Mouse (Mus musculus) limb, embryonic 14.5 days (tissue): Measurements from ENCODE around the gene Hnf1a. TPM values are rescaled to one million over a fixed set of nuclear protein-coding genes. Genes with fewer than 3 reads are reported as not detected.

ENCODE experiments used
- ATAC-seq: fragments of 200-750 bp; cut with Nextera tagmentation; 2 replicates; pipeline ENCODE4 v1.8.0; 2017; ENCODE audit warnings: low read depth, moderate number of reproducible peaks, moderate TSS enrichment; ENCODE audit not compliant: low FRiP score
- DNase-seq: peaks from one replicate; pipeline ENCODE4 v3.0.0-alpha.2; 2015; ENCODE audit warnings: low spot score
- H3K27ac ChIP-seq: fragments of 300-500 bp; sonication (generic); replicated peaks from 2 replicates; pipeline ENCODE4 v1.5.1; 2014; ENCODE audit warnings: low read depth, mild to moderate bottlenecking, low read length, moderate library complexity, mixed read lengths
- H3K27me3 ChIP-seq: fragments of 300-500 bp; sonication (generic); 2 replicates; pipeline ENCODE4 v1.6.1; 2014; ENCODE audit warnings: low read length, mixed read lengths; ENCODE audit not compliant: control insufficient read depth, insufficient read depth
- H3K36me3 ChIP-seq: fragments of 300-500 bp; sonication (generic); 2 replicates; pipeline ENCODE4 v1.6.1; 2014; ENCODE audit warnings: mild to moderate bottlenecking, low read length, moderate library complexity, mixed read lengths; ENCODE audit not compliant: control insufficient read depth, insufficient read depth
- H3K4me1 ChIP-seq: fragments of 300-500 bp; sonication (generic); 2 replicates; pipeline ENCODE4 v1.6.1; 2014; ENCODE audit warnings: antibody characterized with exemption, low read length, mixed read lengths; ENCODE audit not compliant: control insufficient read depth, insufficient read depth
- H3K4me2 ChIP-seq: fragments of 300-500 bp; sonication (generic); replicated peaks from 2 replicates; pipeline ENCODE4 v1.6.1; 2014; ENCODE audit warnings: low read depth, mild to moderate bottlenecking, low read length, moderate library complexity; ENCODE audit not compliant: severe bottlenecking
- H3K4me3 ChIP-seq: fragments of 300-500 bp; sonication (generic); replicated peaks from 2 replicates; pipeline ENCODE4 v1.5.1; 2014; ENCODE audit warnings: low read length
- H3K9ac ChIP-seq: fragments of 300-500 bp; sonication (generic); 2 replicates; pipeline ENCODE4 v1.6.1; 2014; ENCODE audit warnings: mild to moderate bottlenecking, low read depth, low read length, moderate library complexity; ENCODE audit not compliant: severe bottlenecking
- H3K9me3 ChIP-seq: fragments of 300-500 bp; sonication (generic); 2 replicates; pipeline ENCODE4 v1.6.1; 2016; ENCODE audit warnings: low read length; ENCODE audit not compliant: control insufficient read depth
- POLR2A ChIP-seq: fragments of 200-500 bp; IDR thresholded peaks from 2 replicates; pipeline ENCODE4 v1.8.0; 2012; ENCODE audit warnings: inconsistent platforms, mild to moderate bottlenecking, moderate library complexity, borderline replicate concordance; ENCODE audit not compliant: insufficient read depth, insufficient read length; ENCODE audit errors: extremely low read depth
- WGBS: fragments of 180-500 bp; shearing (Covaris S2); extraction: QIAGEN DNeasy Blood & Tissue Kit; methylation state at CpG from one replicate; pipeline ENCODE4 v1.1.7; 2014; 5-methylcytosine and 5-hydroxymethylcytosine counted together
- polyA plus RNA-seq, 2 experiments: library from polyadenylated mRNA; depleted of rRNA in 1 of 2; stranded (reverse) in 1 of 2; unstranded in 1 of 2; fragments of >200 nt; fragmentation: Nextera tagmentation in 1 of 2; extraction: Ambion mirVana in 1 of 2; gene quantifications; 2 replicates each; pipeline versions ENCODE4 v1.2.1 to v1.2.3; 2012 to 2014

Gene Hnf1a
- polyA plus RNA-seq, 2 experiments = 0.03 TPM; not detected in 1

DNA sequence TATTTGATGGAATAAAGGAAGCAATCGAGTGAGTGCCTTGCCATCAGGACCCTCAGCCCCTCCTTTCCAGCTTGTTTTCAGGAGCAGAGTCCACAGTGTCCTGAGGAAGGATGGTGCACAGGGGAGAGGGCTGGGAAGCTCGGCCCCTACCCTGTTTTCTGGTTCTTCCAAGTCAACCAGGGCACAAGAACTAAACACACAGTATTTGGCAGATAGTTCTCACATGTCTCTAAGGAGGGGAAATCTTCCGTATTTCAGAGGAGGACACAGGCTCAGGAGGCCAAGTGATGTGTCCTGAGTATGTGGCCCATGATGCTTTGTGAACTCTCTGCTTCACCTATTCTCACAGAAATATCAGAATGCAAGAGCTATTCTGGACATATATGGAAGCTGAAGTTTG is 42.5 kb upstream of the Hnf1a start:
- no peaks in the 10 kb centered on the region for H3K27me3 ChIP-seq
- peak overlapping the region; percentile 82; the same call in 1 of the 2 replicates for H3K4me2 ChIP-seq
- no peak for DNase-seq
- peaks cover 14% of the 10 kb centered on the region for H3K4me1 ChIP-seq
- no peak overlapping the region for H3K27ac ChIP-seq
- no peaks in the 10 kb centered on the region for H3K9me3 ChIP-seq
- no peak for TF ChIP-seq POLR2A
- 75% methylated on average over 3 of the region's 3 CpGs for WGBS
- no peak overlapping the region for H3K9ac ChIP-seq
- H3K4me3 ChIP-seq = no peak overlapping the region
- H3K36me3 ChIP-seq = no peaks in the 10 kb centered on the region
- ATAC-seq = no peak

- no peaks in the 10 kb centered on the region for H3K36me3 ChIP-seq
- DNase-seq (no peak), ATAC-seq (peak; percentile 49)
- peaks cover 14% of the 10 kb centered on the region for H3K4me1 ChIP-seq
- H3K4me3 ChIP-seq = peak overlapping the region; percentile 98
- H3K27ac ChIP-seq = peak overlapping the region; percentile 88
- WGBS = under 1% methylated on average over 48 of the region's 63 CpGs
- H3K4me2 ChIP-seq = peak overlapping the region; percentile 82
- peak overlapping the region; percentile 99 for H3K9ac ChIP-seq
- TF ChIP-seq POLR2A = no peak
- no peaks in the 10 kb centered on the region for H3K9me3 ChIP-seq
- no peaks in the 10 kb centered on the region for H3K27me3 ChIP-seq
Observed at GRCm38 (mm10) chr5:115011519-115012261, 40.8 kb upstream of the Hnf1a start.

GRCm38 (mm10) chr5:115011217-115011518 is 40.3 kb upstream of the Hnf1a start:
- Histone ChIP-seq H3K4me1 (peaks cover 14% of the 10 kb centered on the region), H3K27ac (peak overlapping the region; percentile 88), H3K36me3 (no peaks in the 10 kb centered on the region), H3K4me2 (peak overlapping the region; percentile 82; the same call in 1 of the 2 replicates), H3K4me3 (peak overlapping the region; percentile 98), H3K27me3 (no peaks in the 10 kb centered on the region), H3K9me3 (no peaks in the 10 kb centered on the region), H3K9ac (peak overlapping the region; percentile 99)
- DNase-seq (no peak), ATAC-seq (peak; percentile 47)
- no peak for TF ChIP-seq POLR2A
- 0% methylated on average over 21 of the region's 57 CpGs for WGBS

DNA sequence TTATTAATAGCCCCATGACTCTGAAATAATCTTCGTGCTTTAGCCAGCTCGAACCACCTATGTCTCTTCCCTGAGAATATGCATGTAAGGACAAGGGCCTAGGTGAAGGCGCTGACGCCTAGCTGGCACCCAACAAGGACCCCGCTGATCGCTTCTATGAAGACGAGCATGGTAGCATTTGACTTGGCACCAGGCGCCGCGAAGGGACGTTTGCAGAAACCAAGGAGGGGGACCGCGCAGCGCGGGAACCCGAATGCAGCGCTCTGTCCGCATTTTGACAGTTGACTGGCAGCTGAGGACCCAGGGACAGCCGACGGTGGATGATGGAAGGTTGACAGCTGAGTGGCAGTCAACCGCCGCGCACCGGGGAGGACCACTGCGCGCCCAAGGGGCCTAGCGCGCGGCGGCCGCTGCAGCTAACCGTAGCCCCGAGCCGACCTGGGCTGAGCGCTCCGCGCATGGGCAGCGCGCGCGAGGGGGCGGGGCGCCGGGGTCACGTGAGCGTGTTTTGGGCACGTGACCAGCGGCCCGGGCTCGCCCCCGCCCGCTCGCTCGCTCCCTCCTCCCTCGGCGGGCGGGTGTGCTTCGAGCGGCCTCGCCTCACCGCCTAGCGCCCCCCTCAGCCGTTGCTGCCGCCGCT is 39.8 kb upstream of the Hnf1a start, which contains the start of gene Sppl3:
TSS of gene Sppl3 (plus strand) at position 561 of the 640 bp plus-strand sequence.
- H3K9me3 ChIP-seq = no peaks in the 10 kb centered on the region
- 1% methylated on average over 30 of the region's 65 CpGs for WGBS
- peak; percentile 92 for ATAC-seq

DNA sequence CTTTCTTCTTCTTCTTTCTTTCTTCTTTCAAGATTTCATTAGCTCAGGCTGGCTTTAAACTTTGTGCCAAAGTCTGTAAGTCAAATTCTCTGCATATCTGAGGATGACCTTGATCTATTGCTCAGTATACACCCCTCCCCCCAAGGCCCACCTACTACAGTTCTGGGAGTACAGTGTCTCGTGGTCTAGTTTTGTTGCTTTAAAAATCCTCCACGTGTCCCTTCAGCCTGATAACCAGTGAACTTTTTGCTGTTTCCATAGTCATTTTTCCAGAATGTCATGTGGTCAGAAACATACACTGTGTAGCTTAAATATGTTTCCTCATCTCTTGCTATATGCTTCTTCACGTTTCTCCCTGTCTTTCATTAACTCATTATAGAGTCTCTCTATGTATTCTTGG is 39.1 kb upstream of the Hnf1a start:
- no peak overlapping the region for H3K27ac ChIP-seq
- peak overlapping the region; percentile 98; the same call in 1 of the 2 replicates for H3K4me3 ChIP-seq
- H3K27me3 ChIP-seq = no peaks in the 10 kb centered on the region
- H3K36me3 ChIP-seq = no peaks in the 10 kb centered on the region
- H3K4me2 ChIP-seq = peak overlapping the region; percentile 78; the same call in 1 of the 2 replicates
- ATAC-seq (no peak), DNase-seq (no peak)
- no peak for TF ChIP-seq POLR2A
- WGBS = 50% methylated on average over 3 of the region's 3 CpGs
- peak overlapping the region; percentile 99; the same call in 1 of the 2 replicates for H3K9ac ChIP-seq
- peaks cover 14% of the 10 kb centered on the region for H3K4me1 ChIP-seq
- H3K9me3 ChIP-seq = no peaks in the 10 kb centered on the region

More for the DNA sequence above, 39.8 kb upstream of the Hnf1a start, which contains the start of gene Sppl3:
- TF ChIP-seq POLR2A = peak; percentile 91
- Histone ChIP-seq H3K27ac (peak within 1 kb of the TSS; percentile 88), H3K4me2 (peak within 1 kb of the TSS; percentile 82), H3K27me3 (no peaks in the 10 kb centered on the region), H3K4me1 (peaks cover 14% of the 10 kb centered on the region), H3K36me3 (no peaks in the 10 kb centered on the region), H3K9ac (peak within 1 kb of the TSS; percentile 99), H3K4me3 (peak within 1 kb of the TSS; percentile 98)
- DNase-seq = peak; percentile 91
